Mouse (Mus musculus) natural killer cell, adult 2 months (primary cell): Measurements from ENCODE around the gene Rin1.
"Not testable (repeated sequence)": the region's sequence is repeated elsewhere in the genome, so short reads cannot be mapped to it uniquely, and the experiment has no call there.

Source experiments
- DNase-seq, 2 experiments: peaks; one replicate each; pipeline ENCODE4 v3.0.0; 2022; ENCODE audit warnings: low spot score in 2 of 2

Gene Rin1

GRCm38 (mm10) chr19:5050047-5050905, at the start of gene Rin1:
TSS of gene Rin1 (plus strand) at chr19:5050481.
- DNase-seq: peak; percentile 57 to 61

DNA sequence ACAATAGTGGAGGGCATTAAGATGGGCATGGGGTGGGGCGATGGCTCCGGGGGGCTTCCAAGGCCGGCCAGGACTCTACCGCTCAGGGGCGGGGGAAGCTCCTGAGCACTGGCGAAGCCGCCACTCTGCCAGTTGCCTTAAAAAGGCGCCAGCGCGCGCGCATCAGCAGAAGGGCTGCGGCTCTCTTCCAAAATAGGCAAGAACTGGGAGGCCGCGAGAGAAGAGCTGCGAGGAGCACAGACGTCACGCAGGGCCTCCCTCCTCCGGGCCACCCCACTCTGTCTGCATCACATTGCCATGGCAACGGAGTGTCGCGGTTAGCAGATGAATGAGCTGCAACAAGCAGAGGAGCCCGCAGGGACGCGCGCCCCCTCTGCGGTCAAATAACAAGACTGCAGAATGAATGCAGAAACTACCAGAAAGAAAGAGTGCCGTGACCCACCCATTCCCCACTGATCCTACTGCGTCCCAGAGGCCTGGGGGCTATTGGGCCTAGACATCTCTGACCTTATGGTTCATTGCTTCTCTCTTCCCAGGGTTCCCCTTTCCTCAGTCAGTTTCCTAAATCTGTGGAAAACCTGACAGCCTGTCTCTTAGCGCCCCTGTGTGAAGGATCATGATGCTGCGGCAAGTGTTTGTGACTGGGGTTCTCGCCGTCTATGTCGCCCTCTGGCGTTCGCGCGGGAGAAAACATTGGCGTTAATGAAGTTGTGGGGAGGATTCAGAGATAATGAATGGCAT, 48.4 kb upstream of the Rin1 start:
- DNase-seq: peak; percentile 67 to 78

DNA sequence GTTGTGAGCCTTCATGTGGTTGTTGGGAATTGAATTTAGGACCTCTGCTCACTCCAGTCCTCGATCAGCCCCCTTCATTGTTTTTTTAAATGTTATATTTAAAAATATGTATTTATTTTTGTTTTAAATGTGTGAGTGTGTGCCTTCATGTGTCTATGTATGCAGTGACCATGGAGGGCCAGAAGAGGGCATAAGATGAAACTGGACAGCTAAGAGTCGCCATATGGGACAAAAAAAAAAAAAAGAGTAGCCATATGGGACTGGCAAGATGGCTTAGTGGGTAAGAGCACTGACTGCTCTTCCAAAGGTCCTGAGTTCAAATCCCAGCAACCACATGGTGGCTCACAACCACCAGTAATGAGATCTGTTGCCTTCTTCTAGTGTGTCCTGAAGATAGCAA, 46.6 kb upstream of the Rin1 start:
- not testable (repeated sequence) for DNase-seq

DNA sequence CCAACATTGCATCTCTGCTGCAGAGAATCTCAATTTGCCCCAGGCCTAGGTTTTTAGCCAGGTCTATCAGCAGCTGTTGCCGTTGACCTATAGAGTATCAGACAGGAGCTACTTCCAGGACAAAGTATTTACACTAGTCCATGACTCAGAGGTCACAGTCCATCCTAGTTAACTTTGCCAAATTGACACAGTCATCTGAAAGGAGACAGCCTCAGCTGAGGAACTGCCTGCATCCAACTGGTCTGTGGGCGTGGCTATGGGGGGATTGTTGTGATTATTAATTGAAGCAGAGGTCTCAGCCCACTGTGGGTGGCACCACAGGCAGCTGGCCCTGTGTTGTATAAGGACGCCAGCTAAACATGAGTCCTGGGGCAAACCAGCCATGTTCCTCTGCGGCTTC, 45.4 kb upstream of the Rin1 start:
- no peak for DNase-seq

DNA sequence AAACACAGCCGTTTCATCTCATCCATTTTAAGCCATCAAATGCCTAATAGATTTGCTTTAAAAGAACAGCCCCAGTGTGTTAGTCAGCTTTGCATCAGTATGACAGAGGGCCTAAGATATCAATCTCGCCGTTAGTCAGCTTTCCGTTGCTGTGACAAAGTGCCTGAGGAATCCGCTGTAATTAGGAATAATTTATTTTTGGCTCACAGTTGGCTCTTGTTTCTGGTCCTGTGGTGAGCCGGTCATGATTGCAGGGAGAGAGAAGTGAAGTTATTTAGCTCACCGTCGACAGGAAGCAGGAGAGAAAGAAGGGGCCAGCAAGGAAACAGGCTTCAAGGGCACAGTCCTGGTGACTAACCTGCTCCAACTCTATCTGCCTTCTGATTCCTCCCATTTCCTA, 37.1 kb upstream of the Rin1 start:
- no peak for DNase-seq

DNA sequence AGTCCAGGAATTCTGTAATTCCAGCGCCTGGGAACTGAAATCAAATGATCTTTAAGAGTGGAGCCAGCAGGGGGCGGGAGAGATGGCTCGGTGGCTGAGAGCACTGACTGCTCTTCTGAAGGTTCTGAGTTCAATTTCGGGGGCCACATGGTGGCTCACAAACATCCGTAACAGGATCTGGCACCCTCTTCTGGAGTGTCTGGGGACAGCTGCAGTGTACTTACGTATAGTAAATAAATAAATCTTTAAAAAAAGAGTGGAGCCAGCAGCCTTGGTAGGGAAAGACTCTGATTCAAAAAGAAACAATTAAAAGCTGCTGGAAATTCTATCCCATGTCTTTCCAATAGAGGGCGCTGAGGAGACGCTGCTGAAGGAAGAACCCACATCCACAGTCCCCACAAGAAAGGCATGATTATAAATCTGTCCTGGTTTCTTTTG, 35.3 kb upstream of the Rin1 start:
- DNase-seq: peak; percentile 32 to 34

DNA sequence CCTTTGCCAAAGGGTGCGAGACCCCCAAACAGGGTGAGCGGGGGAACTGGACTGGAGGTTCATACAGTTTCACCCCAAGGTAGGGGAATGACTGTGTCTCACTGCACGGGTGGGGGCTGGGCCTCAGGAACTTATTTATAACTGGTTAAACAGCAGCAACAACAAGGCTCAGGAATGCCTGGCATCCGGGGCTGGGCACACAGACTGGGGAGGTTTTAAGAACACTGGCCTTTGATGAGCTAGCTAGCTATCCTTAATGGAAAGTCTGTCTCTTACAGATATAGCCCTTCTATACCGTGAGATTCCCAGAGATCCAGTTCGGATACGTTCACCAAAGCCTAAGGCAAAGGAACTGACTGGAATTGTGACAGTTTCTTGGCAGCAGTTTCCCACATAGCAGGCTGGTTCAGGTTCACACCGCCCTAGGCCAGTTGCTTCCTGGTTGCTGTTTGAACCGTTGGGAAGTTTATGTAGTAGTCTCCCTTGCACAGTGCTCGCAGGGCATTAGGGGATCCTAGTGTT, 34.0 kb upstream of the Rin1 start:
- DNase-seq: no peak

- DNase-seq: peak; percentile 64 to 79
These were observed 33.5 kb upstream of the Rin1 start for GRCm38 (mm10) chr19:5016782-5017181.

DNA sequence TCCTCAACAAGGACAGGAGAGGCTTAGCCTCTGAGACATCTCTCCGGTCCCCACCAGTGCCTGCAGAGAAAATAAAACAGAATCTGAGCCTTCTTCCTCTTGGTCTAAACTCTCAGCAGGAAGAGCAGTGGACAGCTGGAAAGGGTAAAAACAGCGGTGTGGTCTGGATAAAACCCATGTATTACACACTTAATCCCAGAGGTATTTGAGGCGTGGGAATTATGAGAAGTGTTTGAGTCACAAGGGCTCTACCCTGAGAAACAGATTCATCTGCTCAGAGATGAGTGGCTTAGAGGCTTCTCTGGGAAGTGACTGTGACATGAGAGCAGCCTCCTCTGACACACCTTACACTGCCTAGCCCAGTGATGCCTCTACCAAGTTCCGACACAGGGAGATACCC, 32.7 kb upstream of the Rin1 start:
- DNase-seq: no peak

GRCm38 (mm10) chr19:5018191-5018590, 32.1 kb upstream of the Rin1 start:
- DNase-seq: no peak

DNA sequence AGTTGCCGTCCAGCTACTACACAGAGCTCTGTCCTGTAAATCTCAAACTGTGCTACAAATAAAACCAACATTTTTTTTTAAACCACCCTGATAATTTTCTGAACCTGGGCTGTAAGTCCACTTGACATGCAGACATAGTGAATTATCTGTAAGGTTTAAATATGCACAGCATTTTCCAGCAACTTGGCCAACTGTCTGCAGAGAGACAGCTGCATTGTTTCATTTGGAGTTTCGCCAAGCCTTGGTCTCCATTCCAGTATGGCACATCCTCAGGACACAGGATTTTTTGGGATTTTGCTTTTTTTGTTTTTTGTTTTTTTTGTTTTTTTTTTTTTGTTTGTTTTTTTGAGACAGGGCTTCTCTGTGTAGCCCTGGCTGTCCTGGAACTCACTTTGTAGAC, 28.9 kb upstream of the Rin1 start:
- DNase-seq: no peak

DNA sequence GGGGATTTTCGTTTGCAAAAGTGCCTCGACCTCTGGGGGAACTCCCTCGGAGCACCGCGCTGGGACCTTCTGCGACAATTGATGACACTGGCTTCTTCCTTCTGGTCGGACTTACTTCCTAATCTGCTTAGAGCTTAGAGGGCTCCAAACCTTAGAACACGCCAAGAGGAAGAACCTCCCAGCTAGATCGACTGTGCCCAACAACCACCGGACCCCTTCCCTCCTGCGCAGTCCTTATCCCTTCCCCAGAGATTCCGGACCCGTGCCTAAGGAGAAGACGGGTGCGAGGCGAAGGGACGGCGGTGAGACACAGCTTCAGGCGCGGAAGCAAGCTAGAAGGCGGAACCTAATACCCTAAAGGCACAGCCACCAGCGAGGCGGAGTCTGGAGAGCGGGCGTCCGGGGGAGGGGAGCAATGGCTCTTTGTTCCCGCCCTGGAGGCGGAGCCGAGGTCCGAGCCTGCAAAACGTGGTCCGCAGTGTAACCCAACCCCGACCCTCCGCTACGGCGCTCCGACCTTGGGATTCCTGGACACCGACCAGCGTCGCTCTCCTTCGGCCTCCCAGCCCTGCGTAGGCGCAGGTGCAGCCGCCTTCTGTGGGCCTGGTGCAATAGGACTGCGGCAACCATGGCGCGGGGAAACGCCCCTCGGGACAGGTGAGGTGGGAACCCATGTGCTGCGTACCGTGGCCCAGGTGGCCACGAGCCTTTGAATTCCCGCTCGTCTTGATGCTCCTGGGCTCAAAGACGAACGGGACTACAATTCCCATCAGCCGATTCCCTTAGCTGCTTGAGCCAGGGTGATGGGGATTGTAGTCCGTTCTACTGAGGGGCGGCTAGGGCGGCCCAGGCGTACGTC, 26.4 kb upstream of the Rin1 start, which contains the start of gene Slc29a2:
TSS of gene Slc29a2 (plus strand) at position 240 of the 859 bp plus-strand sequence.
- DNase-seq: peak; percentile 83 to 84

DNA sequence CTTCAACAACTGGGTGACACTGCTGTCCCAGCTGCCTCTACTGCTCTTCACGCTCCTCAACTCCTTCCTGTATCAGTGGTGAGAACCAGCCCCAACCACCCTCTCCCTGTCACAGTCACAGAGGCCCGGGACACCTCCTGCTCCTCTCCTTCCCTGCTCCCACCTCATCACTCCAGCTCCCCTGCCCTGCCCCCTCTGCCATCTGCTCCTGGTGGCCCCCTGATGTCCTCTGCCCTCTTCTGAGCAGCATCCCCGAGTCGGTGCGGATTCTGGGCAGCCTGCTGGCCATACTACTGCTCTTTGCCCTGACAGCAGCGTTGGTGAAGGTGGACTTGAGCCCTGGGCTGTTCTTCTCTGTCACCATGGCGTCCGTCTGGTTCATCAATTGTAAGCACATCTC, 24.2 kb upstream of the Rin1 start:
- DNase-seq: no peak

DNA sequence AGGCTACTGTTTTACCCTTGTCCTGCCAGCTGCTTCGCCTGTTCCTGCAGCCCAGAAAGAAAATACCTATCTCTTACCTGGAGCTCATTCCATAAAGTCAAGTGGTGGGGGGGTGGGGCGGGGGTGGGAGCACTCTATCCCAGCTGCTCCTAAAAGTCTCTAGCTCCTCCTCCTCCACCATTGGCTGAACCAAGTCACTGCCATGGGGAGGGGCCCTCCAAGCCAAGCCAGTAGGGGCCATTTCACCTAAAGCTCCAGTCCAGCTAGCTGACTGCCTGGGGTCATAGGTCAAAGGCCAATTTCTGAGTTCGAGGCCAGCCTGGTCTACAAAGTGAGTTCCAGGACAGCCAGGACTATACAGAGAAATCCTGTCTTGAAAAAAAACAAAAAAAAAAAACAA, 17.6 kb upstream of the Rin1 start:
- DNase-seq: no peak

DNA sequence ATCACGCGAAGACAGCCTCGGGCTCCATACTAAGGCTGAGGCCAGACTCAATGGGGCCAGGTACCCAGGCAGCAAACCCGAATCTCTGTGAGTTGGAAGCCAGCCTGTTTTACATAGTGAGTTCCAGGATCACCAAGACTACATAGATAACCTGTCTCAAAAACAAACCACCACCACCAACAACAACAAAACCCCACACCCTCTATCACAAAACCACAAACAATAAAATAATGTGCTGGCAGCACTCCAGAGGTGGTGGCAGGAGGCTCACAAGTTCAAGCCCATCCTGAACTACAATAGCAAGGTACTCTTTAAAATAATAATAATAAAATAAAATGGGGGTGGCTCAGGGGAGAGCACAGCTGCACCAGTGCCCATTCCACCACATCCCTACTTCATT, 13.7 kb upstream of the Rin1 start:
- no peak for DNase-seq

DNA sequence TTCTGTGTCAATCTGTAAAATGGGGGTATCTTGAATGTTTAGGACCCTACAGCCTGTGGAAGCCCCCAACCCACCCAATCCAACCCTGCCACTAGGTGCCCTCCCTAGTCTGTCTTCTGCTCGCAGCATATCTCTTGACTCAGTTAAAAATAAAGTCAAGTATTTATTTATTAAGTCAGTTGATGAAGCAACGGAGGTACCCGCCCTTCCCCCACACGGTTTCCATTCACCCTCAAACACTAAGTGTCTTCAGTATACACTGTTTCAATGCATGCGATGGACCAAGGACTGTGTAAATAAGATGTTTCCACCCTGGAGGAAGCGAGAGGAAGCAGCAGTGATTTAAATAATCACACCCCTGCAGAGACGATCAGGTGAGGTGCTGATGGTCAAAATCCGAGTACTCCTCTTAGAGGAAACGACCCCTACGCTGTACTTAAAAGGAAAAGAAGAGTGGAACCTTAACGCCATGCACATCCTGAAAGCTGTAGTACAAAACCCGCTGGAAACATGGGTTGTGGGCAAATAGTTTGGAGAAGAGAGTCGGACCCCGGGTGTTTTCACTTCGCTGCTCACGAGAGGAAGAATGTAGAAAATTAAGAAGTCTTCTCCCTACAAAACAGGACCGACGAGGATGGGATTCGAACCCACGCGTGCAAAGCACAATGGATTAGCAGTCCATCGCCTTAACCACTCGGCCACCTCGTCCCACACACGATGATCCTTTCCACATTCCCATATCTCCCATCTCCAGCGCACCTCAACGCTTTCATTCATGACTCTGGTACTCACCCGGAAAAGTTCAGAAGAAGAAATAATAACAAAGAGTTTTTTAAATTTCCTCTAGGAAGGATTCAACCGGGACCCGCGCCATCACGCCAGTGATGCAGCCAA, 12.4 kb upstream of the Rin1 start:
- DNase-seq: peak in 1 of 2 experiments; percentile 46

DNA sequence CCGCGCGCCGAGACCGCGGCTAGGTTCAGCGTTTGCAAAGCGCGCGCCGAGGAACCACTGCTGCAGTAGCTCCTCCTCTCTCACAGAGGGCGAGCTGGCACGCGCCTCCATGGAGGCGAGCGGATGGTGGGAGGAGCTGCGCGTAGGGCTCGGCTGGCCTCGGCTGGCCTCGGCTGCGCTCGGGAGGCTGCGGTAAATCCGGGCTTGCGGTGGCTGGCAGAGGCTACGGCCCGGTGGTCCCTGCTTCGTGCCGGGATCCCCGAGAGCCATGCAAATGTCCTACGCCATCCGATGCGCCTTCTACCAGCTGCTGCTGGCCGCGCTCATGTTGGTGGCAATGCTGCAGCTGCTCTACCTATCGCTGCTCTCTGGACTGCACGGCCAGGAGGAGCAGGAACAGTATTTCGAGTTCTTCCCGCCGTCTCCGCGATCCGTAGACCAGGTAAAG, 11.5 kb upstream of the Rin1 start, which contains the start of the genes B4gat1 and AC124502.3:
TSS of gene B4gat1 (plus strand) at position 118 of the 448 bp plus-strand sequence.
TSS of gene AC124502.3 (plus strand) at position 183 of the 448 bp plus-strand sequence.
- peak; percentile 66 to 80 for DNase-seq

DNA sequence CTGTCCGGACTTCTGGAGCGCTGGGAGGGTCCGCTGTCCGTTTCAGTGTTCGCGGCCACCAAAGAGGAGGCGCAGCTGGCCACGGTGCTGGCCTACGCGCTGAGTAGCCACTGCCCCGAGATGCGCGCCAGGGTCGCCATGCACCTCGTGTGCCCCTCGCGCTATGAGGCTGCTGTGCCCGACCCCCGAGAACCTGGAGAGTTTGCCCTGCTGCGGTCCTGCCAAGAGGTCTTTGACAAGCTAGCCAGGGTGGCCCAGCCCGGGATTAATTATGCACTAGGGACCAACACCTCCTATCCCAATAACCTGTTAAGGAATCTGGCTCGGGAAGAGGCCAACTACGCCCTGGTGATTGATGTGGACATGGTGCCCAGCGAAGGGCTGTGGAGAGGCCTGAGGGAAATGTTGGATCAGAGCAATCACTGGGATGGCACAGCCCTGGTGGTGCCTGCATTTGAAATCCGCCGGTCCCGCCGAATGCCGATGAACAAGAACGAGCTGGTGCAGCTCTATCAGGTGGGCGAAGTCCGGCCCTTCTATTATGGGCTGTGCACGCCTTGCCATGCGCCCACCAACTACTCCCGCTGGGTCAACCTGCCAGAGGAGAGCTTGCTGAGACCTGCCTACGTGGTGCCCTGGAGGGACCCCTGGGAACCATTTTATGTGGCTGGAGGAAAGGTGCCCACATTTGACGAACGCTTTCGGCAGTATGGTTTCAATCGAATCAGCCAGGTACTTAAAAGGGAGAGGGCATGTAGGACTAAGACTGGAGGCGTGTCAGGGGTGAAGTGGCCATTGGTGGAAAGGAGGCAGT, 10.8 kb upstream of the Rin1 start:
- DNase-seq: no peak

GRCm38 (mm10) chr19:5040862-5041523, 9.3 kb upstream of the Rin1 start, which contains the start of gene Brms1:
TSS of gene Brms1 (plus strand) at chr19:5041354.
- DNase-seq: peak; percentile 81 to 86
